ENCODE assay signal across 7 mouse cellular contexts in genomic region chr2:180217587-180217986, GRCm38 (mm10). TPM values are rescaled to one million over a fixed set of nuclear protein-coding genes. Genes with fewer than 3 reads are reported as not detected.
DNase-seq lines count a peak whose midpoint lies in the region; ATAC-seq and TF ChIP-seq lines count a peak whose summit lies in the region.

No protein-coding gene starts in this region.

- no peak for ATAC-seq in stomach, embryonic 15.5 days (ENCODE audit: insufficient read depth, low FRiP score, low read depth)
- no peak for ATAC-seq in stomach, postnatal 0 days (ENCODE audit: low FRiP score, low TSS enrichment)
- no peak for ATAC-seq in heart, embryonic 13.5 days (ENCODE audit: extremely low read depth, insufficient number of reproducible peaks, low FRiP score, low TSS enrichment)
- no peak for ATAC-seq in lung, embryonic 16.5 days (ENCODE audit: low read depth)
- ATAC-seq in megakaryocyte-erythroid progenitor cell, adult 5-6 weeks (replicated peaks; ENCODE audit: low FRiP score, low TSS enrichment, poor library complexity, severe bottlenecking) = no peak
- ATAC-seq in forebrain, embryonic 12.5 days (ENCODE audit: low FRiP score) = no peak

- no peak overlapping the region for H3K4me3 ChIP-seq in stomach, embryonic 15.5 days (replicated peaks)
- no peak overlapping the region for H3K4me3 ChIP-seq in stomach, postnatal 0 days (ENCODE audit: low read depth, low read length)
- no peak overlapping the region for H3K4me3 ChIP-seq in heart, embryonic 13.5 days
- no peak overlapping the region for H3K4me3 ChIP-seq in lung, embryonic 16.5 days (ENCODE audit: low read length)
- no peak overlapping the region for H3K4me3 ChIP-seq in forebrain, embryonic 12.5 days (replicated peaks)

- peaks cover 69% of the 10 kb centered on the region for H3K4me1 ChIP-seq in stomach, embryonic 15.5 days
- H3K4me1 ChIP-seq in stomach, postnatal 0 days (replicated peaks; ENCODE audit: control insufficient read depth, insufficient read depth) = peaks cover 25% of the 10 kb centered on the region
- peaks cover 74% of the 10 kb centered on the region for H3K4me1 ChIP-seq in heart, embryonic 13.5 days
- H3K4me1 ChIP-seq in lung, embryonic 16.5 days (replicated peaks; ENCODE audit: control insufficient read depth, insufficient read depth, low read length) = peaks cover 77% of the 10 kb centered on the region
- H3K4me1 ChIP-seq in forebrain, embryonic 12.5 days = peaks cover 28% of the 10 kb centered on the region

- H3K27ac ChIP-seq in stomach, embryonic 15.5 days = 0 out of 2 replicates have a peak overlapping the region, but pooled peaks have one; percentile 45
- no peak overlapping the region for H3K27ac ChIP-seq in stomach, postnatal 0 days (replicated peaks)
- 0 out of 2 replicates have a peak overlapping the region, but pooled peaks have one; percentile 3 for H3K27ac ChIP-seq in heart, embryonic 13.5 days (replicated peaks)
- H3K27ac ChIP-seq in lung, embryonic 16.5 days (ENCODE audit: low read length) = peak overlapping the region; percentile 75
- no peak overlapping the region for H3K27ac ChIP-seq in forebrain, embryonic 12.5 days

- no peak overlapping the region for H3K4me2 ChIP-seq in stomach, embryonic 15.5 days
- no peak overlapping the region for H3K4me2 ChIP-seq in stomach, postnatal 0 days (replicated peaks; ENCODE audit: low read depth)
- no peak overlapping the region for H3K4me2 ChIP-seq in heart, embryonic 13.5 days
- H3K4me2 ChIP-seq in lung, embryonic 16.5 days (ENCODE audit: low read depth, low read length) = no peak overlapping the region
- H3K4me2 ChIP-seq in forebrain, embryonic 12.5 days = no peak overlapping the region

- 83% methylated on average over 8 of the region's 8 CpGs for WGBS in stomach, embryonic 15.5 days
- WGBS in stomach, postnatal 0 days = 64% methylated on average over 8 of the region's 8 CpGs
- 74% methylated on average over 8 of the region's 8 CpGs for WGBS in heart, embryonic 13.5 days
- 76% methylated on average over 8 of the region's 8 CpGs for WGBS in lung, embryonic 16.5 days
- WGBS in forebrain, embryonic 12.5 days = 95% methylated on average over 8 of the region's 8 CpGs

- TF ChIP-seq EP300 in stomach, postnatal 0 days (optimal IDR thresholded peaks at IDR 0.05) = no peak

- H3K27me3 ChIP-seq in stomach, embryonic 15.5 days (replicated peaks) = no peaks in the 10 kb centered on the region
- H3K27me3 ChIP-seq in stomach, postnatal 0 days (ENCODE audit: control insufficient read depth, insufficient read depth, low read length) = no peaks in the 10 kb centered on the region
- no peaks in the 10 kb centered on the region for H3K27me3 ChIP-seq in heart, embryonic 13.5 days (replicated peaks)
- no peaks in the 10 kb centered on the region for H3K27me3 ChIP-seq in lung, embryonic 16.5 days (ENCODE audit: control insufficient read depth, insufficient read depth, low read depth, low read length)
- H3K27me3 ChIP-seq in forebrain, embryonic 12.5 days = no peaks in the 10 kb centered on the region

- TF ChIP-seq CTCF in stomach, postnatal 0 days (IDR thresholded peaks at IDR 0.05; ENCODE audit: low read depth) = no peak

- no peaks in the 10 kb centered on the region for H3K36me3 ChIP-seq in stomach, embryonic 15.5 days
- 0 out of 2 replicates have a peak, but pooled peaks cover 3% of the 10 kb centered on the region for H3K36me3 ChIP-seq in stomach, postnatal 0 days (ENCODE audit: control insufficient read depth, insufficient read depth, low read length)
- peaks cover 8% of the 10 kb centered on the region; the same call in 1 of the 2 replicates for H3K36me3 ChIP-seq in heart, embryonic 13.5 days
- H3K36me3 ChIP-seq in lung, embryonic 16.5 days (ENCODE audit: control insufficient read depth, insufficient read depth, low read length) = 0 out of 2 replicates have a peak, but pooled peaks cover 4% of the 10 kb centered on the region
- no peaks in the 10 kb centered on the region for H3K36me3 ChIP-seq in forebrain, embryonic 12.5 days (replicated peaks)

- H3K9me3 ChIP-seq in stomach, embryonic 15.5 days = no peaks in the 10 kb centered on the region
- H3K9me3 ChIP-seq in stomach, postnatal 0 days (ENCODE audit: control insufficient read depth, low read length) = no peaks in the 10 kb centered on the region
- H3K9me3 ChIP-seq in heart, embryonic 13.5 days = no peaks in the 10 kb centered on the region
- H3K9me3 ChIP-seq in lung, embryonic 16.5 days (ENCODE audit: control insufficient read depth, low read length) = no peaks in the 10 kb centered on the region
- H3K9me3 ChIP-seq in forebrain, embryonic 12.5 days = no peaks in the 10 kb centered on the region

- no peak for DNase-seq in stomach, postnatal 0 days (ENCODE audit: low spot score)
- peak; percentile 55 for DNase-seq in cerebellum, adult 9-10 months

- H3K9ac ChIP-seq in stomach, embryonic 15.5 days = no peak overlapping the region
- H3K9ac ChIP-seq in stomach, postnatal 0 days (ENCODE audit: low read length) = no peak overlapping the region
- 0 out of 2 replicates have a peak overlapping the region, but pooled peaks have one; percentile 24 for H3K9ac ChIP-seq in heart, embryonic 13.5 days
- H3K9ac ChIP-seq in lung, embryonic 16.5 days (ENCODE audit: low read length) = 0 out of 2 replicates have a peak overlapping the region, but pooled peaks have one; percentile 21
- H3K9ac ChIP-seq in forebrain, embryonic 12.5 days = no peak overlapping the region

RNA-seq across cellular contexts. Expression of gene Lama5, which starts 8.1 kb away (rescaled TPM):
- polyA plus RNA-seq in stomach, embryonic 15.5 days (2015; fragmentation: Nextera tagmentation; extraction: Ambion mirVana) = 45.6 and 47.5 TPM in 2 replicates
- polyA plus RNA-seq in stomach, postnatal 0 days (2015; fragmentation: Nextera tagmentation; extraction: Ambion mirVana) = 29.7 and 34.9 TPM in 2 replicates
- polyA plus RNA-seq in heart, embryonic 13.5 days (2015; fragmentation: Nextera tagmentation; extraction: Ambion mirVana) = 21.6 and 22.5 TPM in 2 replicates
- 102 and 112 TPM in 2 replicates for polyA plus RNA-seq in lung, embryonic 16.5 days (2015; fragmentation: Nextera tagmentation; extraction: Ambion mirVana)
- 0.04 and 0.25 TPM in 2 replicates for total RNA-seq in megakaryocyte-erythroid progenitor cell, adult 5-6 weeks (2014; fragmentation: Nextera tagmentation)
- total RNA-seq in megakaryocyte-erythroid progenitor cell, adult 5-6 weeks (2017) = 0.05 TPM in 1 of 2 replicates, not detected in the other
- 4.9 and 5.1 TPM in 2 replicates for polyA plus RNA-seq in forebrain, embryonic 12.5 days (2016; fragmentation: Nextera tagmentation; extraction: Ambion mirVana)

RNA-seq across cellular contexts. Expression of gene Rps21, which starts 39.6 kb away (rescaled TPM):
- polyA plus RNA-seq in stomach, embryonic 15.5 days (2015; fragmentation: Nextera tagmentation; extraction: Ambion mirVana) = 516 and 531 TPM in 2 replicates
- polyA plus RNA-seq in stomach, postnatal 0 days (2015; fragmentation: Nextera tagmentation; extraction: Ambion mirVana) = 604 and 680 TPM in 2 replicates
- 332 and 351 TPM in 2 replicates for polyA plus RNA-seq in heart, embryonic 13.5 days (2015; fragmentation: Nextera tagmentation; extraction: Ambion mirVana)
- polyA plus RNA-seq in lung, embryonic 16.5 days (2015; fragmentation: Nextera tagmentation; extraction: Ambion mirVana) = 455 and 526 TPM in 2 replicates
- total RNA-seq in megakaryocyte-erythroid progenitor cell, adult 5-6 weeks (2014; fragmentation: Nextera tagmentation) = 3,693 and 4,041 TPM in 2 replicates
- total RNA-seq in megakaryocyte-erythroid progenitor cell, adult 5-6 weeks (2017) = 2,831 and 3,324 TPM in 2 replicates
- polyA plus RNA-seq in forebrain, embryonic 12.5 days (2016; fragmentation: Nextera tagmentation; extraction: Ambion mirVana) = 464 and 488 TPM in 2 replicates

RNA-seq across cellular contexts. Expression of gene Adrm1, which starts 46.3 kb away (rescaled TPM):
- polyA plus RNA-seq in stomach, embryonic 15.5 days (2015; fragmentation: Nextera tagmentation; extraction: Ambion mirVana) = 141 and 172 TPM in 2 replicates
- polyA plus RNA-seq in stomach, postnatal 0 days (2015; fragmentation: Nextera tagmentation; extraction: Ambion mirVana) = 141 TPM in 2 replicates
- polyA plus RNA-seq in heart, embryonic 13.5 days (2015; fragmentation: Nextera tagmentation; extraction: Ambion mirVana) = 150 and 155 TPM in 2 replicates
- 162 and 173 TPM in 2 replicates for polyA plus RNA-seq in lung, embryonic 16.5 days (2015; fragmentation: Nextera tagmentation; extraction: Ambion mirVana)
- 143 and 144 TPM in 2 replicates for total RNA-seq in megakaryocyte-erythroid progenitor cell, adult 5-6 weeks (2014; fragmentation: Nextera tagmentation)
- total RNA-seq in megakaryocyte-erythroid progenitor cell, adult 5-6 weeks (2017) = 51.7 and 76.2 TPM in 2 replicates
- polyA plus RNA-seq in forebrain, embryonic 12.5 days (2016; fragmentation: Nextera tagmentation; extraction: Ambion mirVana) = 213 and 225 TPM in 2 replicates

RNA-seq across cellular contexts. Expression of gene Cables2, which starts 55.7 kb away (rescaled TPM):
- polyA plus RNA-seq in stomach, embryonic 15.5 days (2015; fragmentation: Nextera tagmentation; extraction: Ambion mirVana) = 14.5 and 15.2 TPM in 2 replicates
- 7.5 and 8.5 TPM in 2 replicates for polyA plus RNA-seq in stomach, postnatal 0 days (2015; fragmentation: Nextera tagmentation; extraction: Ambion mirVana)
- 9.0 and 9.3 TPM in 2 replicates for polyA plus RNA-seq in heart, embryonic 13.5 days (2015; fragmentation: Nextera tagmentation; extraction: Ambion mirVana)
- 6.3 and 8.4 TPM in 2 replicates for polyA plus RNA-seq in lung, embryonic 16.5 days (2015; fragmentation: Nextera tagmentation; extraction: Ambion mirVana)
- 13.8 and 14.4 TPM in 2 replicates for total RNA-seq in megakaryocyte-erythroid progenitor cell, adult 5-6 weeks (2014; fragmentation: Nextera tagmentation)
- total RNA-seq in megakaryocyte-erythroid progenitor cell, adult 5-6 weeks (2017) = 7.4 and 20.8 TPM in 2 replicates
- 17.7 and 20.8 TPM in 2 replicates for polyA plus RNA-seq in forebrain, embryonic 12.5 days (2016; fragmentation: Nextera tagmentation; extraction: Ambion mirVana)

Comparison
In these comparisons a context has a peak if more than half of its experiments do, and no peak if none do; other contexts are left out.
1. H3K27ac ChIP-seq: peak in stomach, embryonic 15.5 days (single experiment), heart, embryonic 13.5 days (single experiment) and lung, embryonic 16.5 days (single experiment); none in stomach, postnatal 0 days (single experiment) and forebrain, embryonic 12.5 days (single experiment).
2. H3K9ac ChIP-seq: peak in heart, embryonic 13.5 days (single experiment) and lung, embryonic 16.5 days (single experiment); none in stomach, embryonic 15.5 days (single experiment), stomach, postnatal 0 days (single experiment) and forebrain, embryonic 12.5 days (single experiment).